In genomic region chr12:32952416-32952815, GRCm38 (mm10) we compare ENCODE assay signal across 8 mouse cellular contexts. TPM values are rescaled to one million over a fixed set of nuclear protein-coding genes. Genes with fewer than 3 reads are reported as not detected.
A peak's percentile ranks its signal among the peaks of the same experiment; 100 is the strongest.
DNase-seq lines count a peak whose midpoint lies in the region; ATAC-seq and TF ChIP-seq lines count a peak whose summit lies in the region.

No protein-coding gene starts in this region.

- no peak overlapping the region for H3K4me2 ChIP-seq in kidney, embryonic 16.5 days (replicated peaks; ENCODE audit: low read depth, low read length)

- peak; percentile 87 for TF ChIP-seq CTCF in liver, adult 2 months (IDR thresholded peaks at IDR 0.05; ENCODE audit: low read depth, low read length)

- no peaks in the 10 kb centered on the region for H3K27me3 ChIP-seq in kidney, embryonic 16.5 days (ENCODE audit: insufficient read depth, low read length)
- no peaks in the 10 kb centered on the region for H3K27me3 ChIP-seq in liver, adult 2 months (ENCODE audit: control insufficient read depth, insufficient read depth, low read length)

- TF ChIP-seq POLR2A in liver, adult 2 months (IDR thresholded peaks at IDR 0.05; ENCODE audit: extremely low read depth, insufficient read depth, low read length) = no peak

- WGBS in kidney, embryonic 16.5 days = 33% methylated on average over 3 of the region's 3 CpGs
- WGBS in liver, adult 2 months = 1% methylated on average over 3 of the region's 3 CpGs

- H3K4me1 ChIP-seq in kidney, embryonic 16.5 days (ENCODE audit: insufficient read depth, low read length) = peaks cover 24% of the 10 kb centered on the region
- H3K4me1 ChIP-seq in liver, adult 2 months (ENCODE audit: control insufficient read depth, insufficient read depth, low read length) = peaks cover 3% of the 10 kb centered on the region

- ATAC-seq in kidney, embryonic 16.5 days (ENCODE audit: low FRiP score, low TSS enrichment) = no peak
- ATAC-seq in hematopoietic stem cell, adult 5-6 weeks (replicated peaks in 1 of 2; ENCODE audit: insufficient read depth in 1 of 2, low FRiP score in 2 of 2, low TSS enrichment in 1 of 2, low read depth in 1 of 2, poor library complexity in 2 of 2, severe bottlenecking in 2 of 2) = peak; percentile 43 to 47; a peak in 2 of 4 replicates

- no peak overlapping the region for H3K27ac ChIP-seq in kidney, embryonic 16.5 days (ENCODE audit: low read length)
- H3K27ac ChIP-seq in liver, adult 2 months (replicated peaks; ENCODE audit: insufficient read depth, low read depth, low read length) = peak overlapping the region; percentile 12

- no peak overlapping the region for H3K4me3 ChIP-seq in kidney, embryonic 16.5 days (ENCODE audit: low read length)
- H3K4me3 ChIP-seq in liver, adult 2 months (ENCODE audit: insufficient read depth, low read depth, low read length) = no peak overlapping the region

- H3K9ac ChIP-seq in kidney, embryonic 16.5 days (replicated peaks; ENCODE audit: low read length) = no peak overlapping the region
- no peak overlapping the region for H3K9ac ChIP-seq in liver, adult 2 months (ENCODE audit: low read depth, low read length)

- H3K79me2 ChIP-seq in liver, adult 2 months (ENCODE audit: control insufficient read depth, insufficient read depth, low read length) = peaks cover 2% of the 10 kb centered on the region; the same call in 1 of the 2 replicates

- H3K36me3 ChIP-seq in kidney, embryonic 16.5 days (ENCODE audit: insufficient read depth, low read length) = no peaks in the 10 kb centered on the region
- H3K36me3 ChIP-seq in liver, adult 2 months (ENCODE audit: control insufficient read depth, insufficient read depth, low read length) = no peaks in the 10 kb centered on the region

- H3K9me3 ChIP-seq in kidney, embryonic 16.5 days (ENCODE audit: low read length) = no peaks in the 10 kb centered on the region

- DNase-seq in kidney, adult 11 months = peak; percentile 84
- DNase-seq in T-cell, adult 2 months (ENCODE audit: low spot score) = peak; percentile 51
- DNase-seq in embryo, embryonic 10 days (ENCODE audit: low spot score) = peak; percentile 52
- peak; percentile 89 for DNase-seq in liver, adult 2 months (ENCODE audit: extremely low read depth, low read depth, low spot score)
- peak; percentile 65 to 72 for DNase-seq in right cerebral cortex, adult 2 months (ENCODE audit: low spot score in 2 of 2)
- peak; percentile 17 for DNase-seq in urinary bladder, postnatal 25 days (ENCODE audit: low spot score)

RNA-seq across cellular contexts. Expression of gene Sypl, which starts 1.3 kb away (rescaled TPM):
- polyA plus RNA-seq in kidney, embryonic 16.5 days (2015; fragmentation: Nextera tagmentation; extraction: Ambion mirVana) = 142 and 145 TPM in 2 replicates
- 83.2 and 85.5 TPM in 2 replicates for total RNA-seq in hematopoietic stem cell, adult 5-6 weeks (2017)
- total RNA-seq in liver, adult 2 months (2014; rRNA removed) = 38.6 and 42.0 TPM in 2 replicates
- 41.2 and 48.4 TPM in 2 replicates for polyA plus RNA-seq in liver, adult 2 months (2012; rRNA removed)

Comparison
In these comparisons a context has a peak if more than half of its experiments do, and no peak if none do; other contexts are left out.
1. DNase-seq: peak in every context shown above with its lines; median percentile 89 in liver, adult 2 months; 84 in kidney, adult 11 months; 68 in right cerebral cortex, adult 2 months; 52 in embryo, embryonic 10 days; 51 in T-cell, adult 2 months; 17 in urinary bladder, postnatal 25 days.